Mouse (Mus musculus) B cell, adult 2 months (primary cell): ENCODE measurements around the gene Ube2n.

Source experiments
- DNase-seq, 2 experiments: peaks; one replicate each; pipeline ENCODE4 v3.0.0; 2022

The Ube2n gene

DNA sequence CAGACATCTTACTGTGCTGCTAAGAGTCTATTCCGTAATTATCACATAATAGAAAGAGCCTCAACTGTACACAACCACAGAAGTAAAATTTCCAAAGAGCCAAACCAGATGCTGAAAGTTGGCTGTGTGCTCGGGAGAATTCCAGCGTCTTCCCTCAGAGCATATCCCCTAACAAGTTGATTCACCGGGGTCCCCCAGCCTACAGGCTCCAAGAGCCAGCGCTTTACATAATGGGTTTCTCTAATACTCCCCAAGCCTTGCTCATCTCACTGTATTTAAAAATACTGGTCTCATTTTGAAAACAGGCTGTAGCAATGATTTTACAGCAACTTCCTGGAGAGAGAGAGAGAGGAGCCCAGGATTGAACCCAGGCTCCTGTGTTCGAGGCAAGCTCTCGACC is 46.7 kb downstream of the Ube2n start:
- no peak for DNase-seq

DNA sequence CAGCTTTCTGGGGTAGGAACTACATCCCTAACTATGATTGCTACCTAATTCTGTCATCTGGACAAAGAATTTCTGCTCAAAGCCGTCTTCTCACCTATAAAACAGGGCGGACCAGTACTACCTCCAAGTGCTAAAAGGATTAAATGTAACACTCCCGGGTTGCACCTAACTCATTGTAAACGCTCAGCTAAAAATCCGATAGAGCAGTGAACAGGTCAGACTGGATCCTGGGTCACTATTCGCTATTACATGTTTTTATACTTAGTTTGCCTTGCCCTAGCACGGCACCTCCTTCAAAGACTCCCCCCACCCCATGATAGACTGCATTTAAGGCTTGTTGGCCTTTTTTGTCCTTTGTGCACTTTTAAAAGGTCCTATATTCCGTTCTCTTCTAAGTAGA is 47.5 kb downstream of the Ube2n start:
- DNase-seq = no peak

DNA sequence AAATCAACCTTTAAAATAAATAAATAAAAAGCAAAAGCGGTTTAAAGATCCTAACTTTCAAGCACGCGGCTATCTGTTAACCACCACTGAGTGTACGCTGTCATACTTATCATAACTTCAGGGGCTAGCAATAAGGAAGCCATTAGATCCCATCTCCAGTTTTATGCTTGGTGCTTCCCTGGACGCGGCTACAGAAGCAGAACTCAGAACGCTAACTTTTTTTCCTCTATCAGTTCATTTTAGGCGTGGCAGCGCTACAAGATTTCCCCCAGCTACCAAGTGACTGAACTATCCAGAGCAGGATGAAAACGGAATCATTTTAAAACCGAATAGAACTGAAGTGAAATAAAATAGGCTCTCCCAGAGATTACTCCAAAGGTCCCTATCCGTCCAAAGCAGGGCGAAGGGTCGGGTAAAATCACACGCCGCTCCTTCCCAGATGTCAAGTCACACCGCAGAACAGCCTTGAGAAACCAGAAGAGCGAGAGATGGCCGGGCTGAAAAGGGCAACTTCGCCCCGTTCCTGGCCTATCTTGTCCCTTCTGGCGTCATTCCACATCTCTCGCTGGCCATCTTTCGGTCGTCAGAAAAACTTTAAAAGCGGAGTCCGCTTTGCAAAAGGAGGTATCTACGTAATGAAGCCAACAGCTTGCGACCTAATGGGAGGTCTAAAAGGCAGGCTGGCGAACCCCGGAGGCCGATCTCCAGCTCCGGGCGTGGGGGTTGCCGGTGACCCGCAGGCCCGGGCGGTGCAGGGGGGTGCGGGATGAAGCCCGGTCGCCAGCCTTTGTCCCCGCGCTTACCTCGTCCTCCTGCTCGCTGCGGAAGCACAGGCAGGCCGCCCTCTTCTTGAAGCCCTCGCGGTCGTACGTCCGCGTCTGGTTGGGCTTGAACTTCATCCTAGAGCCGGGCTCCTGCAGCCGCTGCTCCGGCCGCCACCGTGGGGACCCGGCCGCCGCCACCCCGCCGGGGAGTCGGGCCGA is 48.2 kb downstream of the Ube2n start:
- peak; percentile 49 to 62 for DNase-seq

DNA sequence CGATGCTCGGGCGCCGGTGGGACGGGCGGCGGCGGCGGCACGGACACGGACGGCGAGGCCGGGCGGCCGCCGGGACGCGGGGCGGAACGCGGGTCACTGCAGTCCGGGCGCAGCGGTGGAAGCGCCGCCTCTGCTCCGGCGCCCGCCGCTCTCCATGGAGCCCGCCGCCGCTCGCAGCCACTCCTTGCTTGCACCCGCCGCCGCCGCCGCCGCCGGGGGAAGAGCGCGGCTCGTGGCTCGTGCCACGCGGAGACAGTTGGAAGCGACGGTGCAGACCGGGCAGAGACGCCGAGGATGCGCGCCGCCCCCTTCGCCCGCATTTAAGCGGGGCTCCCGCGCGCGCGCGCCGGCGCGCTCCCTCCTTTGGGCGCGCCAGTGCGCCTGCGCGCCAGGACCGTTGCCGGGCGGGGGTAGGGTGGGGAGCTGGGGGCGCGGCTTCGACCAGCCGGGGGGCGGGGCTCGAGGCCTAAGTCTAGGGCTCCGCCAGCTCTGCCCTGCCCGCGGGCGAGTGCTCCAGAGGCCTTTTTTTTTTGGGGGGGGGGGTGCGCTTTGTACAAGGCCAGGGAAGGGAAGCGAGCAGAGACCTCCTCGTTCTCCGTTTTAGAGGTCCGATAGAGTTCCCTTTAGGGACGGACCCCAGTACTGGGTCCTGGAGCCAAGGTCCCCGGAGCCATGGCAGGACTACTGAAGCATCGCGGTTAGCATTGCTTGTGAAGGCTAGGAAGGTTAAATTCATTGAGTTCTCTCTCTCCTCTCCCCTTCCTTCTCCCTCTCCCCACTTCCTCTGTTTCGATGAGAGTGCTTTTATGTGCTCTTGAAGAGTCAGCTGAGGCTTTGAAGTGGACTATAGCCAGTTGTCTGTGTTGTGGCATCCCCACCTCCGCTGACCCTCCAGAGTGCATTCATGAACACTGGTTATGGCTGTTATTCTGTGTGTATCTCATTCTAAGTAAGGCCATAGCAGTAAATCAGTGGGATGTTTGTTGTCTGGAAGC is 49.2 kb downstream of the Ube2n start, which contains the start of gene Nudt4:
TSS of gene Nudt4 (minus strand) at position 296 of the 995 bp plus-strand sequence.
- DNase-seq = peak; percentile 86 to 88

DNA sequence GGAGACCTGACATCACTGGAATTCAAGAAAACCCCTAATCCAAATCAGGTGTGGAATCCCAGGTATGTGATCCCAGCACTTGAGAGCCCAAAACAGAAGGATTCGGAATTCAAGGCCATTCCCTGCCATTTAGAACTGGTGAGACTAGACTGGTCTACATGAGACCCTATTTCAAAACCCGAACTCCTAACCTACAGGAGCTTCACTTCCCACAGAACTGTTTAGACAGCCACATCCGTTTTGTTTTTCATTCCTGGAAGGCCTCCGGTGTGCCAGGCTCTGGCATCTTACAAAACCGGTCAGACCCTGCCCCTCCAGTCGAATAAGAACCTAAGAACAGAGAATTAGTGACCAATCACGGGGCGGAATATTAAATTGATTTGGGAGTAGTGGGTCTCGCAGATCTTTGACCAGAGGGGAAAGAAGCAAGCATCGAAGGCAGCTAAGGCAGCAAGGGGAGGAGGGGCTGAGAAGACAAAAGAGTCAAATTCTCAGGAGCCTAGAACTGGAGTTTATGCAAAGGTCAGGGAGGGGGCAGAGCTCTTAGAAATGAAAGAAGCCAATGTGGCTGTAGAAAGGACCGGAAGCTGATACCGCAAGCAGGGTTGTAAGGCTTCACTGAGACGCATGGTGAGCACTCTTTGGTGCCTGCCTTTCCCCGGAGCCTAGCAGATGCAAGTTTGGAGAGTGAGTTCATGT is 50.4 kb downstream of the Ube2n start:
- DNase-seq = peak; percentile 33 to 38

DNA sequence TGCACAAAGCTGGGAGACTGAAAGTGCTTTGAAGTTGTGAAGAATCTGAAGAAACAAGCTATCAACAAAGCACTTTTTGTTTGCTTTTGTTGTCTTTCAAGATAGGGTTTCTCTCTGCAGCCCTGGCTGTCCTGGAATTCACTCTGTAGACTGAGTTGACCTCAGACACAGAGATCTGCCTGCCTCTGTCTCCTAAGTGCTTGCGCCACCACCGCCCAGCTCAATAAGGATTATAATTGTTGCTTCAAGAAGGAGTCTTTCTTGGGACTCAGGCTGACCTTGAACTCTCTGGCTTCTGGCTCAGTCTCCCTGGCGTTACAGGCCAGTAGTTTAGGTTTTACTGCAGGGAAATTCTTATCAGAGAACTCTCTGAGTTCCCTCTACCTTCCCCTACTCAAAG is 51.8 kb downstream of the Ube2n start:
- DNase-seq = no peak

DNA sequence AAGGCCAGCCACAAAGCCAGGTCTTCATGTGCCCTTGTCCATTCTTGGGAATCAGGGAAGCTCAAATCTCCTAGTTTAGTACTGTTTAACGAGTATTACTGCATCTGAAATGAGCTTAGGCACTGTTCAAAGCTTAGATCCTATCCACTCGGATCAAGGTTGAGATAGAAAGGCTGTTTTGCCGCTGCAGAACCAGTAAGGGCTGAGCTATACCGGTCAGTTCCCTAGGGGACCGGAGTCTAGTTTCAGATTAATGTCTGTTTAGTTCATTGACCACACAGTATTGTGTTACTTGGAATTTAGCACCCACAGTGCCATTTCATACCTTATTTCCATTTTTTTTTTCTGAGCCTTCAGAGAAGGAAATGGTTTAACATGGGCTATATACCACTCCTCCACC is 52.6 kb downstream of the Ube2n start:
- DNase-seq = no peak

DNA sequence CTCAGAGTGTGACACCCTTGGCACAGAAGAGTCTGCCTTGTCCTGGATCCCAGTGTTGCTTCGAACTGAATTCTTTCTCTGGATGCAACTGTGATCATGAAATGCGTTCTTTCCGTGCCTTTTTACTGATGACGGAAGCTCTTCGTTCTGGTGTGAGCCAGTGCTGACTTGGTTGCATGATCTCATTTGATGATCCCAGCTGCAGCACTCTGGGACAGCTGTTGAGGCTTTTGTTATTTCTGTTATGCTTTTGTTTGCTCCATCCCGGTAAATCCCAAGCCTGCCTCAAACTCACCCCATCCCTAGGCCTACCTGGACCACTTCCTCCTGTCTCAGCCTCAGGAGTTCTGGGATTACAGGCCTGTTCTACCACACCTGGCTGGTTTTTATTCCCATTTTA is 53.1 kb downstream of the Ube2n start:
- DNase-seq = no peak

DNA sequence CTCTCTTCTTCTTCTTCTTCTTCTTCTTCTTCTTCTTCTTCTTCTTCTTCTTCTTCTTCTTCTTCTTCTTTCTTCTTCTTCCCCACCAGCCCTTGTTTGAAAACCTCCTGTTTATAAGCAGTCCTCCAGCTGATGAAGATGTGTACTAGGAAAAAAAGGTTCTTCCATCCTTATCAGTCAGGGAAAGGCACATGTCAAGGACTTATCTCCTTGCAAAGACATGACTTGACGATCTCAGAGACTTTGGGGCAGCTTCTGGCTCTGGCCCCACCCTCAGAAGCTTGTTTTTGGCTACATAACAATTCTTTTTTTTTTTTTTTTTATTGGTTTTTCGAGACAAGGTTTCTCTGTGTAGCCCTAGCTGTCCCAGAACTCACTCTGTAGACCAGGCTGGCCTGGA is 54.5 kb downstream of the Ube2n start:
- DNase-seq = no peak

DNA sequence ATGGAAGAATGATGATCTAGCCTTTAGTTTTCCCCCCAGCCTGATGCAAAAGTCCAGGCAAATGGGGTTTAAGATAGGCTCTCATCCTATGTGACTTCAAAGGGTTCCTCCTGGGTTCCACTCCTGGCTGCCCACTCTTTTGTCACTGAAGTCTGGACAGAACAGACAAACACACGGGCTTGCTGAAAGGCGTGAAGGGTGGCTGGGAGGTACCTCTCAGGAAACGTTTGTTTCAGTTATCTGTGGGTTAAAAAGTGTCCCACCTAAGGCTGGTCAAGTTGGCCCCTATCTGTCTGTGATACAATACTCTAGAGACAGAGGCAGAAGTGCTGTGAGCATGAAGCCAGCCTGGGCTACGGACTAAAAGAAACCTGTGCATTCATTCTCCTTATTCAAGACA is 60.0 kb downstream of the Ube2n start:
- no peak for DNase-seq

DNA sequence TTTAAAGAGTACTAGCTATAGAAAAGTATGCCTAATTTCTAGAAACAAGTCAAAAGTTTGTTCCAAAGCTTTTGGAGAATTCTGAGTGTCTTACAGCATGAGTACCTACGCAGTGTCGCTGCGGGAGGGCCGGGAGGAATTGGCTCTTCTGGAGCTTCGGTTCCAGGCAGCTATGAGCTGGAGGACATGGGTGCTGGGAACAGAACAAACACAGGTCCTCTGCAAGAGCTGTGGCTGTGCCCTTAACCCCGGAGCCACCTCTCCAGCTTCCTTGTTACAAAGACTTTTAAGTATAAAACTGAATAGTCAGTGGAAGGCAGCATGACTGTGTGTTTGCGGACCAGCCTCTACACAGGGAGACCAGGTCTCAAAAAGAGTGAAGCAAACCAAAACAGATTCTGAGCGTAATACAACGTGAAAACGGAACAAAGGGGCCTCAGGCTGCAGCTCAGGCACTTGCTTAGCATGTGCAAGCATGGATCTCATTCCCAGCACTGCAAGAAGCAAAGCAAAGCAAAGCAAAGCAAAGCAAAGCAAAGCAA is 61.0 kb downstream of the Ube2n start:
- no peak for DNase-seq

DNA sequence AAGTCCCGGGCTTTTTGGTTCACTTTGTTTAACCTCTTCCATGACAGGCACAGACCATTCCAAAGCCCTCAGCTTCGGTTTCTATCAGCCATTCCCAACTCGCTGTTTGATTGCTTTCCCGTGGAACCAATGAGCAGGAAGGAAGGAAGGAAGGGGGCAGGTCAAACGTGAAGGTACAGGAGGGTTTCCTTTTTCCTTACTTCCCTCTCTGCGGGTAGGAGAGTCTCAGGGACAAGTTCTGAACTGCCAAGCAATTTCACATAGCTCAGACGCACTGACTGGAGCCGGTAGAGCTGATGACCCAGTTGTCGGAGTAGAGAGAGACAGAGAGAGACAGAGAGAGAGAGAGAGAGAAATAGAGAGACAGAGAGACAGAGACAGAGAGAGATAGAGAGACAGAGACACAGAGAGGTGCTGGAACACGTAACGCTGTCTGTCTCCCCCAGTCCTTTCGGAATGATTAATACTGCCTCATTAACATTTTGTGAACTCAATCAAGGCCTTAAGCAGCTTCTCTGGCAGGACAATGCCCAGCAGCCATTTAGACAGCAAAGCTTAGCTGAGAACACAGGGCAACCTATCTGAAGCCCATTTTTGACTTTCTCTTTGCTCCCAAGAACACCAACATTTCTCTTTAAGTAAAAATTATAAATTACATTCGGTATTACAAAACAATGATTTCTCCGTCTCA is 62.1 kb downstream of the Ube2n start:
- DNase-seq = no peak

DNA sequence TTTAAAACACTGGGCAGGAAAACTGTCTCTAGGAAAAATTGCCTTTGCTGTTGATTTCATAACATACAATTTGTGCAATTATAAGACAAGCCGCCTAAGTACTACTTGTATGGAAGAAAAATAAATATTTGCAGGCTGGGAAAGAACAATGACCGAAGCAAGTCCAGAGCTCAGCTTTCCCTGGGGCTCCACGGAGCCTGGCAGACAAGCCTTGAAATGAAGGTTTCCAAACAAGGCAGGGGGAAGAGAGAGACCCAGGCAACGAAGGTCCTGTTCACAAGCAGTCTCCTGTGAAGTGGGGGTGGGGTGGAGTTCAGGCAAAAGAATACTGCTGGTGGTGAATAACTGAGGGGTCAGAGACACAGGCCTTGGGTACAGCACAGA is 62.6 kb downstream of the Ube2n start:
- DNase-seq = no peak

DNA sequence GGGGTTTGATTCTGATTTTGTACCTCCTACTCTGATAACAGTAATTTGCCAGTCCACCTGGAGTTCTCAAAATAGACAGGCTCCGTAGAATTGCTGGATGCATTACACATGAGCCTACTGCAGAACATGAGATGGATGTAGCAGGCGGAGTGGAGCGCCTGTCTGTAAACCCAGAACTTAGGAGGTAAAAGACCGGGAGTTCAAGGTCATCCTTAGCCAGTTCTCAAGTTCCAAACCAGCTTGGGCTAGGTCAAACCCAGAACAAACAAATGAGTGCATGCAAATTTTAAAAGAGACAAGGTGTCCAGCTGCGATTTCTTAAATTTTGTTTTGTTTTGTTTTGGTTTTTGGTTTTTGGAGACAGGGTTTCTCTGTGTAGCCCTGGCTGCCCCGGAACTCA is 70.6 kb downstream of the Ube2n start:
- DNase-seq = no peak

DNA sequence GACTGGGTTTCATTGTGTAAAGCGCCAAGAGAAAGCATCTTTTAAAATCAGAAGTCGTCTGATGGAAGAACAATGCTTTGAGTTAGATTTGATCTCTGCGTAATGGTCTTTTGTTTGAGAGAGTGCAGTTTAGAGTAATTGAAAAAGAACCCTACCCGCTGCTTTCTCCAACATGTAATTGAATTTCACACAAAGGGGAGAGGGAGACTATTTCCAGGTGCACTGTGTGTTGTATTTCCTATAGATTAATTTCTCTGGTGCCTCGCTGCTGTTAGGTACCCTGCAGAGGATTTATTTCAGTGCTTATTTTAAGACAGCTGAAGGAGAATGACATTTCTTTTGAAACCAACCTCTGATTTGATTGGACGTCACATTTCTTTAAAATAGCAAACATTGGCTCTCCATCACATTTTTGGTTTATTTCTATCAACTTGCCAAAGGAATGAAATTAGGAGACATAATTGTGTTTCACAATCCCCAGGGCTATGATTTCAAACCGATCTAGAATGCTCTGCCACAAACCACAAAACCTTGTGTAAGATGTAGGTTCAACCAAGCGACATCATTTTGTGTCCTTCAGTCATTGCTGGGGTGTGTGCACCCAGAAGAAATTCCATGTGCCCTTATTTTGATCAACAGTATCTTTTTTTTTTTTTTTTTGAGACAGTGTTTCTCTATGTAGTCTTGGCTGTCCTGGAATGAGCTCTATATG is 72.7 kb downstream of the Ube2n start:
- no peak for DNase-seq

DNA sequence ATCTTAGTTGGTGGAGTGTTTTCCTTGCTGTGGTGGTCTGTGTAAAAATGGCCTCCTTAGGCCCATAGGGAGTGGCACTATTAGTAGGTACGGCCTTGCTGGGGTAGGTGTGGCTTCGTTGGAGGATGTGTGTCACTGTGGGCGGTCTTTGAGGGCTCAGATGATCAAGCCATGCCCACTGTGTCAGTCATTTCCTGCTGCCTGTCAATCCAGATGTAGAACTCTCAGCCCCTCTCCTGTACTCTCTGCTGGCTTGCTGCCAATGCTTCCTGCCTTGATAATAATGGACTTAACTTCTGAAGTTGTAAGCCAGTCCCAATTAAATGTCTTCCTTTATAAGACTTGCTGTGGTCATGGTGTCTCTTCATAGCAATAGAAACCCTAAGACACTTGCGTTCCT is 74.3 kb downstream of the Ube2n start:
- no peak for DNase-seq

DNA sequence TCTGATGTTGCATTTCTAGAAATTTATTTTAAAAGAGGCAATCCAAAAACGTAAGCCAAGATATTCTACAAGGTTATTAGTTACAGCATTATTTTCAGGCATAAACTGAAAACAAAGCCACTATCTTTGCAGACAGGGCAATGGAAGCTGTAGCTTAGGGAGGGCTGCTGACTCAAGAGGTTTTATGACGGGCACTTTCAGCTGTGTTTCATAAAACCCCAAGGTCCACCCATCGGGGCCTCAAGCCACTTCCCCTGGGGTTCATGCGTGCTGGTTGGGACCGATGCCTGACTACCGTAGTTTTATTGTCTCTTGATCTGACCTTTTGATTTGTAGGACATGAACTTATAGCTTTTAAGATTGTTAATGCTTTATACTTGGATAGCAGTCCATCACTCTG is 75.3 kb downstream of the Ube2n start:
- DNase-seq = no peak

DNA sequence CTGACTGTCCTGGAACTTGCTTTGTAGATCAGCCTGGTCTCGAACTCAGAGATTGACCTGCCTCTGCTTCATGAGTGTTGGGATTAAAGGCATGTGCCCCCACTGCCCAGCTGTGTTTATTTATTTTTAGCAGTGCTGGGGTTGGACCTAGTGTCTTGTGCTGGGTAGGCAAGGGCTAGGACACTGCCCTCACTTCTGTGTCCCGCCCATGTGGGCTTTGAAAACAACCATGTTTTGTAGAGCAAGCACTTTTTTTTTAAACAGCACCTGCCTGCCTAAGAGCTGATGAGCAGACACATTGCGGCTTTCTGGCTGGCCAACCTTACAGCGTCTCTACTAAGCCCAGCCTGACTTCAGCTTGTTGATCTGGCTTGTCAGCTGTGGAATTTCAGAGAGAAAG is 76.3 kb downstream of the Ube2n start:
- no peak for DNase-seq

DNA sequence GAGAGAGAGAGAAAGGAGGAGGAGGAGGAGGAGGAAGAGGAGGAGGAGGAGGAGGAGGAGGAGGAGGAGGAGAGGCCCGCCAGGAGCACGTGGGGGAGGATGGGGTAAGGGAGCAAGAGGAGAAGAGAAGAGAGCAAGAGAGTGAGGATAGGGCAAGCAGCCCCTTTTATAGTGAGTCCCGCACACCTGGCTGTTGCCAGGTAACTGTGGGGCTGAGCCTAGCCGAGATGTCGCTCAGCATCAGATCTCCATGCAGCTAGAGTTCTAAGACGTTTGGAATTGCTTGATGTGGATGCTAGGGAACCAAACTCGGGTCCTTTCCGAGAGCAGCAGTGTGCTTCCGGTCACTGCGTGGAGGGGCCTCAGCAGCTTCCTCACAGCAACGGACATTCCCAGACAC is 79.5 kb downstream of the Ube2n start:
- no peak for DNase-seq
